Mouse (Mus musculus): Measurements from ENCODE around the gene Emg1.
"Not testable (repeated sequence)": the region's sequence is repeated elsewhere in the genome, so short reads cannot be mapped to it uniquely, and the experiment has no call there.

Gene Emg1

GRCm38 (mm10) chr6:124706061-124706627, 5.8 kb downstream of the Emg1 start:
- no peak for DNase-seq

DNA sequence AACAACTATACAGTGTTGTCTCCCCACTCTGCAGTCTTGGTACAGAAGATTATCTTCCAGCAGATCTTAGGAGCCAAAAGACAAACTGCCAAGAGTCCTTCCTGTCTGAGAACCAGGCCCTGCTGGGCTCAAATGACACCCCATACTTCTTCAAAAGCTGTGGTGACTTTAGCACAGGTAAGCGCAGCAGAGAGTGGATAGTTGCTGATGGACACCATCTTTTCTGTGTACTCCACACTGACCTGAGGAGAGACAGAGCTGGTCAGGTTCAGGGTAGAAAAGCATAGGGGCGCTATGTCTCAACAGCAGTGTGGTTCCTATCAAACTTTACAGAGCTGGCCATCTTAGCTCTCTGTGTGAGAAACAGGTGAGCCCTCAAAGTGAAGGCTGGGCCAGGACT, 7.6 kb downstream of the Emg1 start:
- no peak for DNase-seq

GRCm38 (mm10) chr6:124703789-124704188, 8.2 kb downstream of the Emg1 start:
- DNase-seq: no peak

DNA sequence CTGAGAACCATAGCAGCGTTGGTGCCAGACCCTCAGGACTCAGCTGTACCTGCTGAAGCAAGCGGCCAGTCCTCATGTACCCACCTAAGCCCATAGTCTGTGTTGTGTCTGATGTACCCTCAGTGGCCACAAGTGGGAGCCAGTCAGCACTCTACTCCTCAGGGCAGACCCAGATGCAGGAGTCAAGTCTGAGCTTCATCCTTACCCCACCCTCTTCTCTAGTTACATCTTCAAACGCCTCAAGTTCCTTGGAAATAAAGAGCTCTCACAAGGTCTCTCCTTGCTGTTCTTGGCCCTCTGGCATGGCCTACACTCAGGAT, 9.2 kb downstream of the Emg1 start:
- DNase-seq: peak; percentile 71 to 77

DNA sequence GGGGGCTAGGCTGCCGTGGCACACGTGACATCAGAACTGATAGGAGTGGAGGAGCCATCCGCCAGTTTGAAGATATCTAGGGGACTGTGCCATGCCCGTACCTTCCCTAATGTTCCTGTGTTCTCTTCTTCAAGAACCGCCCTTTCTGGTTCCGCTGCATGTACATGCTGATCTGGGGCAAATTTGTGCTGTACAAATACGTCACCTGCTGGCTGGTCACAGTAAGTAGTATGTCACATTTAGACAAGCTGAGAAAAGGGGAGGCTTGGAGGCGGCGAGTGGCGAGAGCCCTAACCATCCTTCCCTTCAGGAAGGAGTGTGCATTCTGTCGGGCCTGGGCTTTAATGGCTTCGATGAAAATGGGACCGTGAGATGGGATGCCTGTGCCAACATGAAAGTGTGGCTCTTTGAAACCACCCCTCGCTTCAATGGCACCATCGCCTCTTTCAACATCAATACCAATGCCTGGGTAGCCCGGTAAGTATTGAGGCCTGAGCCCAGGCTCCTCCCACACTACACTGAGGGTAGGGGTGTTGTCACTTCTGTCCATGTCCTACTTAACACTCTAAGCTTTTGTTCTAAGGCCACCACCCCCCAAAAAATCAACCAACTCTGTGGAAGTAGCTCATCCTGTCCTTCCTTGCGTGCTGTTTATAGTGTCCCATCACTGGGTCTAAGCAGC, 9.7 kb downstream of the Emg1 start:
- no peak for DNase-seq

DNA sequence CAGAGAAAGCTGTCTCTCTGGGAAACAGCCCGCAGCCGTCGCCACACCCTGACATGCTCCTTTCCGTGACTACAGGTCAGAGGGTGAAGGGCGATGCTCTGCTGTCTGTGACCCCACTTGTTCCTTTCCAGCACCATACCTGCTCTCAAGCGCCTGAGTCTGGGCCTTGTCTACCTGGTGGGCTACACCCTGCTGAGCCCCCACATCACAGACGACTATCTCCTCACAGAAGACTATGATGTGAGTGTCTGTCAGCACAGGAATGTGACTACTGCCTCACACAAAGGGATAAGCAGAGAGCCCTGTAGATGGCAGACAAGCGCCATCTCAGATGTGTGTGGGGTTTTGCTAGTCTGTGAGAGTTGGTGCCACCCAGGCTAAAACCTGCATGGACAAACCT, 10.6 kb downstream of the Emg1 start:
- no peak for DNase-seq

DNA sequence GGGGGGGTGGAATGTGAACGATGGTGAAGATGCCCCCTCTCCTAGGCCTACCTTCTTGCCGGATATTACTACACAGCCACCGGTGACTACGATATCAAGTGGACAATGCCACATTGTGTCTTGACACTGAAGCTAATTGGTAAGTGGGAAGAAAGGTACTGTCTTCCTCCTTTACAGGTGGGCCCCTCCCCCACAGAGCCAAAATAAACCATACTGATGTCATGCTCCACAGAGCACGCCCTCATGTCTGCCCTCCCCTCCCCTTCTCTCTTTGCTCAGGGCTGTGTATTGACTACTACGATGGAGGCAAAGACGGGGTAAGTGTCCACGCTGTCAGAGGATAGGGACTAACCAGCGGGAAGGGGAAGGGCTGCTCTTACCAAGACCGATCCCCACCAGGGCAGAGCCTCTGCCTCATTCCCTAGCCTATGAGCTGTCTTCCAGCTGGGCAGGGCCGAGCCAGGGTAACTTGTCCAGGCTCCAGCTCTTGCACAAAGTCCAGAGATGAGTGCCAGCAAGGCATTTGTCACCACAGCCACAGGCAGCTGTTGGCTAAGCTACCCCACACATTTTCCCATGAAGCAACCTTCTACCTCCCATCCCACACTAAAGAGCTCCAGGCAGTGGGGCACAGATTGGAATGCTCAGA, 11.9 kb downstream of the Emg1 start:
- peak in 1 of 2 experiments; percentile 40 for DNase-seq

GRCm38 (mm10) chr6:124699366-124699765, 12.6 kb downstream of the Emg1 start:
- DNase-seq: peak; percentile 29 to 42

DNA sequence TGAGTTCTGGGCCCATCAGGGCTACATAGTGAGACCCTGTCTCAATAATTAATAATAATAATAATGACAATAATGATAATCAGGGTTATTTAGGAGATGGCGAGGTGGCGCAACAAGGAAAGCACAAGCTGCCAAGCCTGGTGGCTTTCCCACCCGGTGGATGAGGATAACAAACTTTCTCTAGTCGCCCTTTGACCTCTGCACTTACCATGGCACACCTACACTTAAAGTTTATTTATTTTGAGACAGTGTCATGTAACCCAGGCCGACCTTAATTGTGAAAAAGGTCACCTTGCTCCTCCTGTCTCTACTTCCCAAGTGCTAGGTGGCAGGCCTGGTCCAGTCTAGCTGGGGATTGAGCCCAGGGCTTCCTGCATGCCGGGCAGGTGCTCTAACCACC, 13.2 kb downstream of the Emg1 start:
- DNase-seq: no peak

DNA sequence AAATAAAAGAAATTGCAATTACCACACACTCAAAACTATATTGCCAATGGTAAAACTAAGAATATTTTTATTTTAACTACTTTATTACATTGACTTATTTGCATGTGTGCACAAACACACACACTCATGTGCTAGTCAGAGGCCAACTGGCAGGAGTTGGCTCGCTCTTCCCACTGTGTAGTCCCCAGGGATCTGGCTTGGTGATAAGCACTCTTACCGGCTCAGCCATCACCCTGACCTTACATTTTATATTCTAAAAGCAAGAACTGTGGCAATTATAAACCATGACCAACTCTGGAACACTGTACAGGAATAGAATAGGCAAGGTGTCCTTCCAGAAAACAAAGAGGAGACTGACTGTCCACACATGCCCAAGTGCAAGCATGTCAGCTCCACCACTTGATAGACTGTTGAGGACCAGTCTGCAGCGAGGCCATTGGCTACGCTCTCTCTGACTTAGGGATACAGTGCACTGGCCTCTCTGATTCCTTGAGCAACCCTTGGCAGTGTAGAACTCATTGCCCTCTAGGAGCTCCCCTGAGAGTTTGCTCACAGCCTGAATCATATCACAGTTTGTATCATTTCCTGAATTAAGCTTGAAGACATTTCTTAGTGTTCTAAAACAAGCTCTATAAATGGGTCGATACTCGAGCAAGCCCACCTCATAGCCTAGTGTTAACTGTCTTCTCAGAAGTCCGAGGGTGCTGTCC, 15.4 kb downstream of the Emg1 start:
- DNase-seq: no peak

DNA sequence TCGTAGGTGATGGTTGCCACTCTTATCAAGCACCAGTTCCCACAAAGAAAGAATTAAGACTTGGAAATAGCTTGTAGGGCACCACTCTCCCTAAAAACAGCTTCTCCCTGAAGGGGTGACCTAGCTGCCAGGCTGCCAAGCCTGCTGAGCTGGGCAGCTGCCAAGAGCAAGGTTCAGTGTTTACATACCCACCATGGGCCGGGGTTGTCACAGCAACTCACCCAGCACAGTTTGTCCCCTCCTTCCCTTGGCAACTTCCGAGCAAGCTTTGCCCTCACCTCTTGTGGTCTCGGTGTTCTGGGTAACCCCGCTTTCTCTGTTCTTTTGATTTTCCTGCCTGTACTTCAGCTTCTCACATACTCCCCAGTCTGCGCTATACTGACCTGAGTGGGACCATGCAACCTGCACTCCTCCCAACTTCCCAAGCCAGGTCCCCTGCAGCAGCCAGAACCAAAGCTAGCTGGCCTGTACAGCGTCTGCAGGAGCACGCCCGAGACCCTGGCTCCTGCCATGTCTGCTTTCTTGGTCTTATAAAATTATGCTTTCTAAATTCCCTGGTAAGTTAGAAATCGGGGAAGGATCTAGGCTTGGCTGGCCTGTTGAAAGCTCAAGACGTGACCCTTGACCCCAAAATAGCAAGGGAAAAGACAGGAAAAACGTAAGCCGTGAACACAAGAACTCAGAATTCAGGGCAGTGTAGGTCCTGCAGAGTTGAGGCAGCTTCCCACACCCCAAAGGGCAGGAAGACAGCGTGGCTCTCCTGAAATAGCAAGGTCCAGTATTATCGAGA, 17.6 kb downstream of the Emg1 start:
- DNase-seq: peak; percentile 59 to 68

GRCm38 (mm10) chr6:124693243-124693981, 18.6 kb downstream of the Emg1 start:
- no peak for DNase-seq

GRCm38 (mm10) chr6:124690517-124690916, 21.5 kb downstream of the Emg1 start:
- no peak for DNase-seq

- DNase-seq: no peak
These were observed 23.0 kb downstream of the Emg1 start for GRCm38 (mm10) chr6:124689011-124689410.

GRCm38 (mm10) chr6:124688151-124688758, 23.7 kb downstream of the Emg1 start:
- no peak for DNase-seq

DNA sequence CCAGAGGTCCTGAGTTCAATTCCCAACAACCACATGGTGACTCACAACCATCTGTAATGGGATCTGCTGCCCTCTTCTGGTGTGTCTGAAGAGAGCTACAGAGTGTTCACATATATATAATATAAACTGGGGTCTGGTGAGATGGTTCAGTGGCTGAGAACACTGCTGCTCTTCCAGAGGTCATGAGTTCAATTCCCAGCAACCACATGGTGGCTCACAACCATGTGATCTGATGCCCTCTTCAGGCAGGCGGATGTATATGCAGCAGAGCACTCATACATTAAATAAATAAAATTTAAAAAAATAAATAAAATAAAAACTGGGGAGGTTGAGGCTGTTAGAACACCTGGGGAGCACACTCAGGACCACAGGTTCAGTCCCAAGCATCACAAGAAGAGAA, 25.3 kb downstream of the Emg1 start:
- not testable (repeated sequence) for DNase-seq

- no peak for DNase-seq
These were observed 26.2 kb downstream of the Emg1 start for GRCm38 (mm10) chr6:124685606-124686386.

DNA sequence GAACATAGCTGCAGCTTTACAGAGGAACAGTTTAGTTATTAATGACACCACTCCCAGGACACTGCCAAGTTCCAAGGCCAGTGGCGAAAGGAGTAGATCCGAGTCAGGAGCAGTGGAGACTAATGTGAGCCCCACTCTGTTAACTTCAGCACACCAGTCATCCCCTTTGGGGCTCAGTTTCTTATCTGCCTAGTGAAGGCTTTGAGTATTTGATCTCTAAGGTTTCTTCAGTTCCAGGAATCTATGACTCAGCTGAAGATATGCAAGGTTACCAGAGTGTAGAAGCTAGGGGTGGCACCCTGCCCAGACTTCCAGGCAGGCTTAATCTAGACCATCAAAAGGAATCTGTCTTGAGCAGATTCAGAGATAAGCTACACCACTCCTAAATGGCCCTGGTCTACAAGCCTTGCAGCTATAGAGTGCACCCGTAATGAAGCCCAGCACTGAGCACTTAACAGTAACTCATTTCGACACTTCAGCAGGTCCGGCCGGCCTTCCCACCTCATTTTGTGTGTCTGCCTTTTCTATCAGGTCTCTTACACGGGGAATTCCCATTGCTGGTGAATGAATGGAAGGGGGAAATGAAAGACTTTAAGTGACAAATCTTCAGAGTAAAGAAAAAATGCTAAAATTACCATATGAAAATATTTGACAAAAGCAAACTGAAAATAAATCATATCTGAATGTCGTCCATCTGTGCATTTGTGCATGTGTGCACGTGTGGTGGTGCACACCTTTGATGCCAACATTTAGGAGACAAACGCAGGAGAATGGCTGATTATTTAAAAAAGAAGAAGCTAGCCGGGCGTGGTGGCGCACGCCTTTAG, 28.2 kb downstream of the Emg1 start:
- DNase-seq: peak; percentile 57 to 60

GRCm38 (mm10) chr6:124682291-124682690, 29.7 kb downstream of the Emg1 start:
- not testable (repeated sequence) for DNase-seq

GRCm38 (mm10) chr6:124679486-124679885, 32.5 kb downstream of the Emg1 start:
- DNase-seq: no peak

All from cerebellum, postnatal 36 days (tissue).